Mouse (Mus musculus) adrenal gland, postnatal 25 days (tissue): ENCODE measurements around the gene Ush2a. TPM values are rescaled to one million over a fixed set of nuclear protein-coding genes. Genes with fewer than 3 reads are reported as not detected.
A peak's percentile ranks its signal among the peaks of the same experiment; 100 is the strongest.

ENCODE experiments used
- DNase-seq: peaks from one replicate; pipeline ENCODE4 v3.0.0; 2021; ENCODE audit warnings: mixed read lengths
- total RNA-seq: library from RNA; stranded (reverse); gene quantifications from 2 replicates; pipeline ENCODE4 v1.2.3, GENCODE M21; 2021

Ush2a gene
- total RNA-seq, 1 experiment from 2014 or later, result 0.06 TPM

DNA sequence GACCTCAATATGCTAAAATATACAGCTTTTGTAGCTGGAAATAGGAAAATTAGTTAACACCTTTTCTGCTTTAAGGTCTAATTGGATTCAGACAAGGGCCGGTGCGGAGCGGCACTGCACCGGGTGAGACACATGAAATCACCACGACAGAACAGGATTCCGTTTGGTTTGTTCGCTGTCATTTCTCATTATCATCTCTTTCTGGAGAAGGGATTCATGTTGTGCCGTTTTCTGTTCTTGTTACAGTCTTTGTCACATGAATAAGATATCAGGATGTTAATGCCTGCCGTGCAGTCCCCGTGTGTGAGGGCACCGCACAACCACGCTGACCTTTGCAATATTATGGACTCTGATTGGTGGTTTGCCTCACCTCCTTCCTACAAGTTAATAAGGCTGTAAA is 411.0 kb downstream of the Ush2a start:
- no peak for DNase-seq

DNA sequence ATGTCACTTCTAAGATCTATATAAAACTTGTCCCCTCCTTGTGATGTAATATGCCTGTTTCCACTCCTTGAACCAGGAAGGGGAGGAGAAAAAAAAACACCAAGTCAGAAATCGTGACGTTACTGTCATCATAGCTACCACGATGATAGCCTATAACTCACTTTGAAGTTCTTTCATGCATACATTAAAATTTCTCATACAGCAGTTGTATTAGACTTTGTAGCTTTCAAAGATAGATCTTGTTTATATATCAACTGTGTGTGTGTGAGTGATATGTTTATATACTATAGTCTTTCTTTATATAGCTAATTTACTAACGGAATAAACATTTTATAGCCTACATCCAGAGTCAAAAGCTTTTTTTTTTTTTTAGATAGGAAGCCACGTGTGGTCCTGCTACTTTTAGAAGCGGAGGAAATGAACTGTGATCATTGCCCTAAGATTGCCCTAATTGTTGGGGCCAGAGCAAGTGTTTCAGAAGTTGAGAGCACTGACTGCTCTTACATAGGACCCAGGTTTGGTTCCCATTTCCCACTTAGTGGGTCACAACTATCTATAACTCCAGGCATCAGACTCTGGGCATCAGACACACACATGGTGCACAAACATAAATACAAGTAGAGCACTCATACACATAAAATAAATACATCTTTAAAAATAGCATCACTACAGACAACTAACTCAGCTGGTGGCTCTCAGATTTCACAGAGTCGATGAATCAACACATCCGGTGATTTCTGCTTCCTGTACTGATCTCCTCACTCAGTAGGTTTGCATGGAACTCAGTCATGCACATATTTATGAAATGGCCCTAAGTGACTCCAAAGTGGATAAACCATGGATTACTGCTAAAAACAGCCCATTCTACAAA is 413.1 kb downstream of the Ush2a start:
- DNase-seq, result no peak

DNA sequence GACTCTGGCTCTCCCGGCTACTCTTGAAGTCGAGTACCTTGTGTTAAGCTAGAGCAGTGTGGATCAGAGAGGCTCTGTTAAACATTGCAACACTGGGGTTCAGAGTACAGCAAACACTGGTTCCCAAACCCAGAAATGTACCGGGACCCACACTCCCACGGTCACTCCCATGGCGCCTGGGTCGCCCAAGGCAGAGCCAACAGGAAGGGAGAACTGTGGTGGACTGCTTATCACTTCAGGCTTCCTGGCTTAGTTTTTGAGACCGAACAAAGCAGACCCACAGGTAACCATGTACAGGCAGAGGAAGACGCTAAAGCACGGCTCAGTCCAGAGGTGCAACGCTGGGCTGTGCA is 413.7 kb downstream of the Ush2a start:
- DNase-seq, result no peak

DNA sequence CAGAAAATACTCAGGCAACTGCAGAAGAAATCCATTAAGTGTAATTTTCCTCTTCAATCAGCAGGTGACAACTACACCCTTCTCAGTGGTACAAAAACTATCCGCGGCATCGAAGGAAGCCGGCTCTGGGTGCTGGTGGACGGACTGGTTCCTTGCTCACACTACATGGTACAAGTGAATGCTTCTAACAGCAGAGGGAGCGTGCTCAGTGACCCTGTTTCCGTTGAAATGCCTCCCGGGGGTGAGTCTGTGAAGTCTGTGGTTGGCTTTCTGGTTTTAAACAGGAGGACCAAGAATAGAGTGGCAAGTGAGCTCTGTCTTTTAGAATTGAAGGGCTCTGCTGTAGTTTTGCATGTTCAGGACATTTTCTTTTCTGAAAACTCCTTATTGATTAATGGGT is 416.4 kb downstream of the Ush2a start:
- DNase-seq, result no peak

DNA sequence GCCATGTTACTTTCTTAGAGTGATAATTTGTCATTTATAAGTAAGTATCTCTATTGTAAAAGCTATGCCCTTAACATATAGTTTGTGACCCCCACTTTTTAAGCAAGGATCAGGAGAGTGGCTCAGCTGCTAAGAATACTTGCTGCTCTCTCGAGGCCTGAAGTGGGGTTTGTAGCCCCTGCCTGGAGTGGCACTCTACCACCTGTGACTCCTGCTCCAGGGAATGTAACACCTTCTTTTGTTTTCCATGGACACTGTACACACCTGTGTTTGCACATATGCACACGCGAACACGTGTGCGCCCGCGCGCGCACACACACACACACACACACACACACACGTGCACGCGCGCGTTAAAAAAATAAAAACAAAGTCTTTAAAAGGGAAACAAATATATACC is 424.5 kb downstream of the Ush2a start:
- no peak for DNase-seq

DNA sequence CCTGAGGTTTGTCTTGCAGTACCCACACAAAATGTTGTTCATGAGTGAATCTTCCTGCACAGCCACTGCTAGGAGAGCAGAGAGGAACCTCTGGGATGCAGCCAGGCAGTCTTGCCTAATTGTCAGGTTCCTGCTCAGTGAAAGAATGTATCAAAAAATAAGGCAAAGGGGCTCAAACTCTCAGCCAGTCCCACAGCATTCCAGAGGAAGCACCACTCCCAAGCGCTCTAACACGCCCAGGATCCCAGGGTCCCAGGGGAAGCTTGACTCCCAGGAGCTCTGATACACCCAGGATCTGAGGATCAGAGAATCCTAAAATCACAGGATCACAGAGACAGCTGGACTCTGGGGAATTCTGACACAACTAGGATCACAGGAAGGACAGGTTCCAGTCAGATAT is 434.5 kb downstream of the Ush2a start:
- DNase-seq, result no peak

DNA sequence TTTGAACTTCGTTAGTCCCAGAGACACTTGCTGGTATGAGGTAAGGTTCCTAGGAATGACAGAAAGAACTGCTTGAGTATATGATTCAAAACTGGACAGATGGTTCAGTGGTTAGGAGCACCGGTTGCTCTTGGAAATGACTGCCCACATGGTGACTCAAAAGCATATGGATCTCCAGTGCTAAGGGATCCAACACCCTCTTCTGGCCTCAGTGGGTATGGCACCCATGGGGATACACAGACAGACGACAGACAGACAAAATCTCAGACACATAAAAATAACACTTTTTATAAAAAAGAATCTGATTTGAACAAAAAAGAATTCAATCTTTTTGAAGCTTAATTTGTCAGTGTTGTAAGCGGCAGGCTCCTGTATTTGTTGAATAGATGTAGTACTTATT is 446.4 kb downstream of the Ush2a start:
- no peak for DNase-seq

DNA sequence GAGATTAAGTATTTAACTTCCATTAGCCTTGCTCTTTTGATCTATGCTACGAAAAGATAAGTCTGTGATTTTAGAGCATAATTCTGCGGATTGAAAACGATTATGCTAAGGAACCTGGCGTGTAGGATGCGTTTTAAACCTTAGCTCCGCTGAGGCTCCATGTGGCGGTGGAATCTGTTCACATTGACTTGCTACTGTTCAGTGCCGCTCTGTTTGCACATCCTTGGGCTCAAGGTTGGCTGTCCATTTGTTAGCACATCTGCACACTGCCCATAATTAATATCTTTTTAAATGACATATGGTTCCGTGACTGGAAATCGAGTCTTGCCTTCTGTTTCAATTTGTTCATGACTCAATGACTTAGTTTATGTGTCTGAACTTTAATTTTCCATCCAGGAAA is 446.9 kb downstream of the Ush2a start:
- DNase-seq, result no peak

DNA sequence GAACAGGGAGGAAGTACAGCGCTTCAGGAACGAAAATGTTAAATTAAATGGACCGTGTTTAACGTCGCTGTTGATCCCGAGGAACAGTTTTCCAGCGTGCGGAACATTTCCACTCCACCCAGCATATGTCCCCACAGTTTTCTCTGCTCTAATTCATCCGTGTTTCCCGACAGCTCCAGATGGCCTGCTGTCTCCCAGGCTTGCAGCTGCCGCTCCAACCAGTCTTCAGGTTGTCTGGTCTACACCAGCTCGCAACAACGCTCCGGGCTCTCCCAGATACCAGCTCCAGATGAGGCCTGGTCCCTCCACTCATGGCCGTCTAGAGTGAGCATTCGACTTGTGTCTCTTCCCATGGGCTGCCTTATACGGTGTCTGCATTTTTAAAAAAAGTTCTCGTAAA is 452.3 kb downstream of the Ush2a start:
- DNase-seq, result no peak

DNA sequence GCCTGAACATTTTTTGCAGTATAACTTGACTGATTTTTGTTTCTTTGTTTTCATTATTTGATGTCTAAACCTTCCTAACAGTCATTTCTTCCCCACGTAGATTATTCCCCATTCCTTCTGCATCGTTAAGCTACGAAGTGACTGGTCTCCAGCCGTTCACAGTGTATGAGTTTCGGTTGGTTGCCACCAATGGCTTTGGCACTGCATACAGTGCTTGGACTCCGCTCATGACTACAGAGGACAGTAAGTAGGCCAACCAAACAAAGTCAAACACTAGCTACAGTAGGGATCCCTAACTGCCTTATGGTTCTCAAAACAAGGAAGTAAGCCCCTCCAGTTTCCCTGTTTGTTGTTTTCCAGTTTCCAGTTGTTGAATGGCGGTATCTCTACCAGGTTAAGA is 453.1 kb downstream of the Ush2a start:
- DNase-seq, result no peak

DNA sequence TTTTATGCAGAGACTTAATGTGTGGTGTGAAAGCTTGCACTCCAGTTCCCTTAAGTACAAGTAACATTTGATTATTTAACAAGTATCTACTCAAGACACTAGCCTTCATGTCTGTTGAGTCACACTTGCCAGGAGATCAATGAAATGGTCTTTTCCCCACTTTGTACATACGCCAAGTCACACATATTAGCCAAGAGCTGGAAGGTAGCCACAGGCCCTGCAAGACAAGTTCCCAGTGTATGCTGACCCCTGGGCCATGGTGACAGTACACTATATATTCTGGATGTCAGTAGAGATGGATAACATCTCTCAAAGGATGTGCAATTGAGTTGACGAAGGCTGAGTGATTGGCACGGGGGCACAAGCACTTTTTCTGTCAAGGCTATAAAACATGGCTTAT is 455.1 kb downstream of the Ush2a start:
- peak; percentile 4 for DNase-seq

DNA sequence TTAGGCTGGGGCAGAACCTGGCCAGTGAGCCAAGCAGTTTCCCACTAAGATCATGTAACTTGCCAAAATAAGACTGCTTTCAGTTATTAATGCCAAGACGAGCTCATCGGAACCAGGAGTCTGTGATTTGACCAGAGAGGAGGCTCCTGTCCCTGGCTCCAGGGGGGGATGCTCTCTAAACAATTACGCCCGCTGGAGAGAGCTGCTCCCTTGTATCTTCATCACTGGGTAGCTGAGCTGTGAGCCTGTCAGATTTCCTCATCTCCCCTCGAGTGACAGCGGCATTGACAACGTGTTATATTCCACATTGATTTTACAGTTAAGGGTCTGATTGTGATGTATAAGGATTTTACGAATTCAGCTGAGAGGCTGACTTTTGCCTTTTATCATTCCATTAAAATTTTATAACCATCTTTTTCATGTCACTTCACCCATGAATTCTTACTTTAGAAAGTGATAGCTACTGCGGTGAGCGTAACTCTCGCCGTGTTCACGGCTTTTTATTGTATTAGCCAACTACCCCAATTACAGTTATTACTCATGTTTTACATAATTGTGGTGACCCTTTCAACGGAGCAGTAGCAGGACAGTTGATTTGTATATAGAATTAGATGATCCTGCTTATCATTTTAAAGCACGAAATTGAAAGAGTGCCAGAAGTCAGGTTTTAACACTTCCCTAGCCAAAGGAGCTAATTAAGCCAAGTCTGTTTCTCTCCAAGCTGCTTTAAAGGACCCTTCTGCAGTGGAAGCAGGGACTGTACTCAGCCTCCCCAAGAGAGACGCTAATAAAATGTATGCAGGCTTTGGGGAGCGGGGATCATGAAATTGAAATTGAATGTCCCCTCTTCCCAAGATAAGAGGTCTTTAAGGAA is 463.5 kb downstream of the Ush2a start:
- DNase-seq, result no peak

DNA sequence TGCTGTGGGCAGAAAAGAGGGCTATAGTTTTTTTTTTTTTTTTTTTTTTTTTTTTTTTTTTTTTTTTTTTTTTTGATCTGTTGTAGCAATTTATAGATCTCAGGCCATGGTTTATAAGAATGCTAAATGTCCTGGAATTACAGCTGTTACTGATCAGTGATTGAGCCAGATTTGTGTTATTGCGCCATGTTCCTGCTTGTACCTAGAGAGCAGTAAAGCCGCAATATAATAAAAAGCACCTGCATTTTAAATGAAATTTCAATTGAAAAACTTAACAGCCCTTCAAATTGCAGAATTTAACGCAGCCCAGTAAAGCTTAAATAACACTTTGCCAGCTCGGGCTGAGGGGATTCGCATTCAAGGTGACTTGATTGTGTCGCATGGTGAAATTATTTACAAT is 465.1 kb downstream of the Ush2a start:
- DNase-seq, result no peak

DNA sequence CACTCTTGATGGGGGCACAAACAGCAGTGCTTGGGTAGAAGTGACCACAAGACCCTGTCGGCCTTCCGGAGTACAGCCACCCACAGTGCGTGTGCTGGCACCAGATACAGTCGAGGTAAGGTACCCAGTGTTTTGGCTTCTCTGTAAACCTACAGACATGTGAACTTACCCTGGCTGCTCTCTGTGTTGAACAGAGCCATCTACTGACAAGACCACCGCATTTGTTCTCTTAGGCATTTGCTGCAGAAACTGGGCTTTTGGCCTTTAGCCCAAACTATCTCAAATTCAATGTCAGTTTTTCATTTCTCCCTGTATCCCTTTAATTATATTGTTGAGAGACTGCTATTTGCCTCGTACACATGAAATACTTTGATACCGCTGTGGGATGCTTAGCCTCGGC is 466.8 kb downstream of the Ush2a start:
- no peak for DNase-seq

DNA sequence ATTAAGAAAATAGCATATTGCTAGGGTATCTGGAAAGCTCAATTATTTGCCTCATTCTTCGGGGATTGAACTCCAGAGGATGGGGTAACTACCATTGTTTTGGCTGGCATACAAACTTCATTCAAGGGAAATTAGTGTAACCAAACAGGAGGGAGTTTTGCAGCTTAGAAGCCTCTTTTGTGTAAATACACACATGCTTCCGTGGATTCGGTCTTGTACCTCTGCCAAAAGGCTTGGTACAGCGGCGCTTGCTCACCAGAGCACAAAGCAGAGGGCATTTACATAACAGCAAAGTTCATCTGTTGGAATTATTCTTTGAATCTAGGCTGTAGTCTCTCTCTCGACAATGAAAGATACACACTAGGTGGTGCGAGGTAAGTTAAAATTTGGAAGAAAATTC is 467.4 kb downstream of the Ush2a start:
- no peak for DNase-seq

DNA sequence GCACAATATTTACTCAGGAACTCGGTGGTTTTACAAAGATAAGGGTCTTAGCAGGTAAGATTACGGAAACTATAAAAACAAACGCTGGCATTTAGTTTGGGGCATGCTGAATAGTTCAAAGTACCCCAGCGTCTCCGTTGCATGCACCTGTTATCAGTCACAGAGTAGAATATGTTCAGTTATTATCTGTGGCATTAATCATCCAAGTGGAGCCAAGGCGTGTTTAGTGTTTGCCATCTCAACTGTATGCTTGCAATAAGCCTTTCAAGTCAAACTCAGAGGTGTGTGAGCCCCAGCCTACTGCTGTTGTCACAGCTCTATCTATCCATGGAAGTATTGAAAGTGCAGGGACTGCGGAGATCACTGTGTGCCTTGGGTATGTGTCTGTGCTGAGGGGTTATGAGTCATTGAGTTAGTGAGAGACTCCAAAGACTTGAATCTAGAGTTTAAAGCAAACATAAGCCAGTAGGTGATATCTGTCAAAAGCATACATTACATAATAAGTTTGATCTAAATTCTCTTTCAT is 473.0 kb downstream of the Ush2a start:
- DNase-seq, result no peak

DNA sequence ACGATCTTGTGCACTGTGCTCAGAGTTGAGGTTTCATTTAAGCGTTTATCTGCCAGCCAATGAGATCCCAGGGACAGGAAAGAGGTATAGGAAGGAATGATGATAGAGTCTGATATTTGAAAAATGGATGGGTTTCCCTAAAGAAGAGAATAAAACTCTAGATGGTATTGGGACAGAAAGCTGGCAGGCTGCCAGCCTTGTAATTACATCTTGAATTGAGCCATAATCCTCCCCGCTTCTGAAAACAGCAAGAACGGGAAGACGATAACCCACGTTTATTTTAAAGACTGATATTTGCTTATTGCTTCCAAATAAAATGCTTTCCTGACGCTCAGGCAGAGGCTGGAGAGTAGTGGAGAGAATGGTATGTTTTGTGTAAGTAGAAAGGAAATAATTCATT is 481.1 kb downstream of the Ush2a start:
- DNase-seq, result no peak

DNA sequence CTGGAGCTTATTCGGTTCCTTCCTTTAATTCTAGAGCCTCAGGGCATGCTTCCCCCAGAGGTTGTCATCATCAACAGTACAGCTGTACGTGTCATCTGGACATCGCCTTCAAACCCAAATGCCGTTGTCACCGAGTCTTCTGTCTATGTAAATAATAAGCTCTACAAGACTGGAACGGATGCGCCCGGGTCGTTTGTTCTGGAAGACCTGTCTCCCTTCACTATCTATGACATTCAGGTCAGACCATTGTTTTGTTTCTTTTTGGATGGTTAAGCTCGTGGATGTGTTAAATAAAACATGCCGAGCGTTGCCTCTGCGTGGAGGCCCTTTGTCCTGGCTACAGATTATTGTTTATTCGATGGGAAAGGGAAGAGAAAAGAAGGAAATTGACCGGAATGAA is 493.2 kb downstream of the Ush2a start:
- no peak for DNase-seq

DNA sequence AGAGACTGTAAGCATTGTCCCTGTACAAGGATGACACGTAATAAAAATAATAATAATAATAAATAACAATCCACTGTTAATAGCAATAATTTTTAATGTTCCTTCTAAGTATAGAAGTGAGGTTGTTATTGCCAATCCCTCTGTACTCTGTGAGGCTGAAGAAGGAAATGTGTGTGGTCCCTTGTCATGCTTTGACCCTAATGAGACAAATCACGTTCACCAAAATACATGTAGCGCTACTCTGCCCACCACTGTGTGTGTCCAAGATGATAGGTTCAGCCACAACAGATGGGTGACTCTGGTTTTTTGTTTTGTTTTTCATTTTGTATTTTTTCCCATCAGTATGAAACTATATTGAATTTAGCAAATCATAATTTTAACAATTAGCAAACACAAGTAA is 498.7 kb downstream of the Ush2a start:
- no peak for DNase-seq

DNA sequence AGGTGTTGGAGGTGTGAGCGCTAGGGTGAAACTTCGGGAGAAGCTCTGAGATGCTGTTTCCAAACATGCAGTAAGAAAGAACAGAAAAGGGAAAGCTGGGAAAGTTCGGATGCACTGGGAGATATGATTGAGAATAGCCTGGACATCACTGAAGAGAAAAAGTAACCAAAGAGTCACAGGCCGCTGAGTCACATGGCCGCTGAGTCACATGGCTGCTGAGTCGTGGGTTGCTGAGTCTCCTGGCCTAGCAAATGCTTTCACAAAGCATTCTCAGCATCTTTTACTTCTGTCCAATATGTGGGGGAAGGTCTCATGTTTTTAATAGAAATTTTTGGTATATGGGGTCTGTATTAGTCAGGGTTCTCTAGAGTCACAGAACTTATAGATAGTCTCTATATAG is 500.6 kb downstream of the Ush2a start:
- DNase-seq, result no peak

DNA sequence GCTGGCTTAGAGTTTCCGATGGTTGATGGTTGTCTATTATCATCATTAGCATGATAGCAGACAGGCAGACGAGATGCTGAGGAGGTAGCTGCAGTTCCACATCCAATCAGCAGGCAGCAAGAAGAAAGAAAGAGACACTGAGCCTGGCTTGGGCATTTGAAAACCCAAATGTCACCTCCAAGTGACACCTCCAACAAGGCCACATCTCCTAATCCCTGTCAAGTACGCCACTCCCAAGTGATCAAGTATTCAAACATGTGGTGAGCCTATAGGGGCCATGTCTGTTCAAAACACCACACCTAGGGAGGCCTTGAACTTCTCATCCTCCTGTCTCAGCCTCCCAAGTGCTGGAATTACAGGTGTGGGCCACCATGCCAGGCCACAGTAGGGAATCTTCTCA is 501.9 kb downstream of the Ush2a start:
- DNase-seq, result no peak

DNA sequence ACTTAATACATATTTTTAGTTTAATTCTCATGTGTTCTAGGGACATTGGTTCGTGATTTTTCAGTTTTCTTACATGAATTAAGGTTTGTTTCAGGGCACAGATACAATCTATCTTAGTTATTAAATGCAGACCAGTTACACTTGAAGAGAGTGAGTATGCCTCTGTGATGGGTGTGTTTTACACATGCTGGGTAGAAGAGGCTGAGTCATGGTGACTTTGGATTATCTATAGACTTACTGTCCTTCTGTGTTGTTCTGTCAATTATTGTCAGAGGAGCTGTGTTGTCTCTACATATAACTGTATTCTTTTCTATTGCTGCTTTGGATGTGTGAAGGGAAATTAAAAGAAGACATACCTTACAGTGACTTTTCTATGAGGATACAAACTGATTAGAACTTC is 509.0 kb downstream of the Ush2a start:
- no peak for DNase-seq

DNA sequence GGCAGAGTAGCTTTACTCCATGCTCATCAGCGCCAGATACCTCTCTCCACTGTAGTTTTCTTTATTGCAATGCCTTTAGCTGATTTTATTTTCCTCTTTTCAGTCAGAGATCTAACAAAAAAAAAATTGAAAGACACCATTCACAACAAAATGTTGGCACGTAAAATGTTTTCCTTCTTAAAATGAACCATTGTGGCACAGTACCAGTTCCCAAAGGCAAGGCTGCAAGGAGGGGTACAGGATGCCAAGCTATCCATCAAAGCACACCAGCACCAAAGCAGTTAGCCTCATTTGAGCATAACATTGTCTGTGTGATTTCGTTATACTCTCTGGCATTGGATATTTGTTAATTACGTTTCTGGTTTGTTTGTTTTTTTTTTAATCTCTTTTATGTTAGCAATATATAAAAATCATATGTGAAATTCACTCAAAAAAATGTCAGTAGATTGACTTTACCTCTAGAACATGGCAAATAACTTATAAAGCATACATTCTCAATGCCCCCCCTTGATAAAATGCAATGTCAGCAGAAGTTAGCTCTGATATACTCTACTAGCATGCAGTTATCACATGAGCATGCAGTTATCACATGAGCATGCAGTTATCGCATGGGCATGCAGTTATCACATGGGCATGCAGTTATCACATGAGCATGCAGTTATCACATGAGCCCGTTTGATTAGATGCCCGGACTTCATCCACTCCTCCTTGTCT is 510.9 kb downstream of the Ush2a start:
- DNase-seq, result no peak
